In genomic region chr4:98564196-98564865, GRCm38 (mm10) we compare ENCODE assay signal across 10 mouse cellular contexts.
DNase-seq lines count a peak whose midpoint lies in the region; ATAC-seq and TF ChIP-seq lines count a peak whose summit lies in the region.
"Had no signal": no experiment of that assay in that cellular context is flagged by ENCODE, and none has a peak within 500 bp of the region (broad histone marks: within the 10 kb centered on the region; RNA-seq: fewer than 3 reads in every experiment).

No protein-coding gene starts in this region.

- WGBS in forebrain, embryonic 15.5 days = 86% methylated on average over 6 of the region's 6 CpGs
- WGBS in forebrain, embryonic 10.5 days = 92% methylated on average over 6 of the region's 6 CpGs
- 75% methylated on average over 6 of the region's 6 CpGs for WGBS in kidney, embryonic 16.5 days

- no peak overlapping the region for H3K4me2 ChIP-seq in forebrain, embryonic 15.5 days (replicated peaks)
- H3K4me2 ChIP-seq in kidney, embryonic 16.5 days (replicated peaks; ENCODE audit: low read depth, low read length) = no peak overlapping the region

- H3K27ac ChIP-seq in forebrain, embryonic 15.5 days (replicated peaks) = 0 out of 2 replicates have a peak overlapping the region, but pooled peaks have one; percentile 12
- no peak overlapping the region for H3K27ac ChIP-seq in forebrain, embryonic 10.5 days
- 0 out of 2 replicates have a peak overlapping the region, but pooled peaks have one; percentile 15 for H3K27ac ChIP-seq in kidney, embryonic 16.5 days (ENCODE audit: low read length)

- DNase-seq in forebrain, embryonic 10.5 days (ENCODE audit: extremely low spot score, low spot score) = no peak
- no peak for DNase-seq in kidney, postnatal 25 days
- no peak for DNase-seq in left cerebral cortex, postnatal 25 days (ENCODE audit: low spot score in 2 of 2)
- DNase-seq: retina, postnatal 1 day had no signal

- H3K4me3 ChIP-seq in forebrain, embryonic 15.5 days = no peak overlapping the region
- H3K4me3 ChIP-seq in forebrain, embryonic 10.5 days = no peak overlapping the region
- no peak overlapping the region for H3K4me3 ChIP-seq in kidney, embryonic 16.5 days (ENCODE audit: low read length)
- H3K4me3 ChIP-seq in C2C12 (ENCODE audit: insufficient read depth, poor library complexity, severe bottlenecking) = no peak overlapping the region
- H3K4me3 ChIP-seq: megakaryocyte, embryonic 14.5 days had no signal

- no peaks in the 10 kb centered on the region for H3K9me3 ChIP-seq in forebrain, embryonic 15.5 days
- no peaks in the 10 kb centered on the region for H3K9me3 ChIP-seq in forebrain, embryonic 10.5 days
- H3K9me3 ChIP-seq in kidney, embryonic 16.5 days (ENCODE audit: low read length) = no peaks in the 10 kb centered on the region

- TF ChIP-seq CTCF in C2C12 (IDR thresholded peaks at IDR 0.05; ENCODE audit: control insufficient read depth, insufficient read depth, insufficient read length) = no peak

- H3K79me2 ChIP-seq in C2C12 (ENCODE audit: control insufficient read depth, insufficient read depth) = no peaks in the 10 kb centered on the region

- intact Hi-C loops in left cerebral cortex, postnatal 25 days (cut with DNase I) = loop anchor here (5.0 kb wide), 1 partner anchor 108 kb away; no protein-coding TSS in a partner anchor

- H3K4me1 ChIP-seq in forebrain, embryonic 15.5 days = peaks cover 29% of the 10 kb centered on the region
- peaks cover 21% of the 10 kb centered on the region for H3K4me1 ChIP-seq in forebrain, embryonic 10.5 days
- H3K4me1 ChIP-seq in kidney, embryonic 16.5 days (ENCODE audit: insufficient read depth, low read length) = no peaks in the 10 kb centered on the region
- H3K4me1 ChIP-seq: megakaryocyte, embryonic 14.5 days had no signal

- no peak overlapping the region for H3ac ChIP-seq in C2C12 (ENCODE audit: control insufficient read depth, insufficient read length, low read depth)

- H3K27me3 ChIP-seq in forebrain, embryonic 15.5 days = no peaks in the 10 kb centered on the region
- H3K27me3 ChIP-seq in forebrain, embryonic 10.5 days (ENCODE audit: poor library complexity, severe bottlenecking) = no peaks in the 10 kb centered on the region
- H3K27me3 ChIP-seq in kidney, embryonic 16.5 days (ENCODE audit: insufficient read depth, low read length) = no peaks in the 10 kb centered on the region
- H3K27me3 ChIP-seq in C2C12 (ENCODE audit: control insufficient read depth, insufficient read depth, insufficient read length) = no peaks in the 10 kb centered on the region
- H3K27me3 ChIP-seq: megakaryocyte, embryonic 14.5 days had no signal

- ATAC-seq in forebrain, embryonic 15.5 days (replicated peaks) = no peak
- ATAC-seq in kidney, embryonic 16.5 days (ENCODE audit: low FRiP score, low TSS enrichment) = no peak
- peak; percentile 64 for ATAC-seq in megakaryocyte progenitor cell, adult 5-6 weeks (replicated peaks; ENCODE audit: poor library complexity)
- ATAC-seq in activated CD4-positive, CD25-positive, alpha-beta regulatory T cell, adult 4 months = no peak

- no peaks in the 10 kb centered on the region for H3K36me3 ChIP-seq in forebrain, embryonic 15.5 days
- H3K36me3 ChIP-seq in forebrain, embryonic 10.5 days (replicated peaks) = no peaks in the 10 kb centered on the region
- no peaks in the 10 kb centered on the region for H3K36me3 ChIP-seq in kidney, embryonic 16.5 days (ENCODE audit: insufficient read depth, low read length)
- H3K36me3 ChIP-seq in C2C12 (ENCODE audit: control insufficient read depth, insufficient read depth) = no peaks in the 10 kb centered on the region

- no peaks in the 10 kb centered on the region for H3K79me3 ChIP-seq in C2C12 (ENCODE audit: low read depth)

- no peak overlapping the region for H3K9ac ChIP-seq in forebrain, embryonic 15.5 days (replicated peaks)
- H3K9ac ChIP-seq in kidney, embryonic 16.5 days (replicated peaks; ENCODE audit: low read length) = no peak overlapping the region

TF ChIP-seq in C2C12, 6 proteins besides CTCF, POLR2A, EP300 and RAD21:
- TF ChIP-seq USF1 (IDR thresholded peaks at IDR 0.05; ENCODE audit: low read depth) (no peak), MYOD1 (IDR thresholded peaks at IDR 0.05; ENCODE audit: control insufficient read depth, insufficient read length, low read depth) (peak; percentile 32)
TF ChIP-seq in C2C12: peak in this region for 1.
